Mouse (Mus musculus) liver, adult 2 months (tissue): ENCODE measurements around the gene Ptprm.

Source experiments
- CTCF ChIP-seq: fragments of 200-500 bp; IDR thresholded peaks from 2 replicates; pipeline ENCODE4 v1.5.1; 2011; ENCODE audit warnings: low read depth, low read length, control low read depth
- POLR2A ChIP-seq: fragments of 200-500 bp; IDR thresholded peaks from 2 replicates; pipeline ENCODE4 v1.6.1; 2011; ENCODE audit warnings: low read length, control low read depth; ENCODE audit not compliant: insufficient read depth; ENCODE audit errors: extremely low read depth

- TF ChIP-seq CTCF (no peak), POLR2A (no peak)
Observed at GRCm38 (mm10) chr17:67281640-67282170, 72.6 kb downstream of the Ptprm start.
